24 mouse cellular contexts compared by ENCODE assay signal in the genomic region with DNA sequence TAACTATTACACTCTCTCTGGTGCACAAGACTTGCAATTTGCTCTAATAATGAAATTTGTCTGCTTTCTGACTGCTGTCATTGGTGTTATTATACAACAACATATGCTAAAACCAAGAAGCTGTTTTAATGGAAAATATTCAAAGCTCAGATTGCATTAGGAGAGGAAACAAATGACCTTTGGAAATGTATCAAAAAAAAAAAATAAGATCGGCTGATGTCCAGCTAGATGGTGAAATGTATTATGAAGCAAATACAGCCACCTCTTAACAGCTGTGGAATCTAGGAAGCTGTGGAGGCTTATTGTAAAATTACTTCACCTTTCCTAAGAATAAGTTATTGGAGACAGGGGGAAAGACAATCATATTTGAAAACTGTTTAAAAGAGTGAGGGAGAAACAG. TPM values are rescaled to one million over a fixed set of nuclear protein-coding genes. Genes with fewer than 3 reads are reported as not detected.
DNase-seq lines count a peak whose midpoint lies in the region; ATAC-seq and TF ChIP-seq lines count a peak whose summit lies in the region.
"Had no signal": no experiment of that assay in that cellular context is flagged by ENCODE, and none has a peak within 500 bp of the region (broad histone marks: within the 10 kb centered on the region; RNA-seq: fewer than 3 reads in every experiment).

No protein-coding gene starts in this region.

- peaks cover 2% of the 10 kb centered on the region; the same call in 1 of the 2 replicates for H3K4me1 ChIP-seq in liver, adult 2 months (ENCODE audit: control insufficient read depth, insufficient read depth, low read length)
- H3K4me1 ChIP-seq in liver, postnatal 0 days (ENCODE audit: insufficient read depth) = peaks cover 3% of the 10 kb centered on the region; the same call in 1 of the 2 replicates
- peaks cover 5% of the 10 kb centered on the region for H3K4me1 ChIP-seq in lung, adult 2 months (ENCODE audit: control insufficient read depth, insufficient read depth, low read length)
- H3K4me1 ChIP-seq: embryonic facial prominence, embryonic 15.5 days had no signal

- H3K79me2 ChIP-seq in liver, adult 2 months (ENCODE audit: control insufficient read depth, insufficient read depth, low read length) = no peaks in the 10 kb centered on the region

- peak; percentile 73 for DNase-seq in liver, adult 2 months (ENCODE audit: extremely low read depth, low read depth, low spot score)
- DNase-seq in liver, postnatal 0 days = no peak
- DNase-seq in lung, postnatal 10 days = peak; percentile 24
- DNase-seq in lung, adult 2 months = no peak
- DNase-seq in fat pad, adult 2 months (ENCODE audit: extremely low read depth, low read depth, low spot score) = peak; percentile 28
- DNase-seq in heart, postnatal 4 days = no peak
- DNase-seq: adrenal gland, adult 8-10 months; adrenal gland, postnatal 14 days; adrenal gland, postnatal 36 days; B cell, adult 2 months; cerebellum, adult 11-12 months; cerebellum, adult 2 months; cerebellum, adult 9-10 months; cerebellum, postnatal 10 days; cerebellum, postnatal 25 days; forebrain, postnatal 0 days had no signal

- H3K36me3 ChIP-seq in liver, adult 2 months (ENCODE audit: control insufficient read depth, insufficient read depth, low read length) = peaks cover 2% of the 10 kb centered on the region; the same call in 1 of the 2 replicates
- no peaks in the 10 kb centered on the region for H3K36me3 ChIP-seq in liver, postnatal 0 days (replicated peaks; ENCODE audit: insufficient read depth, low read length)
- H3K36me3 ChIP-seq: embryonic facial prominence, embryonic 13.5 days; embryonic facial prominence, embryonic 15.5 days; forebrain, embryonic 15.5 days had no signal

- no peak for TF ChIP-seq CTCF in liver, adult 2 months (IDR thresholded peaks at IDR 0.05; ENCODE audit: low read depth, low read length)
- no peak for TF ChIP-seq CTCF in liver, postnatal 0 days (IDR thresholded peaks at IDR 0.05; ENCODE audit: low read depth)
- TF ChIP-seq CTCF in lung, adult 2 months (IDR thresholded peaks at IDR 0.05; ENCODE audit: insufficient read depth, low read length) = no peak

- H3K9ac ChIP-seq in liver, adult 2 months (ENCODE audit: low read depth, low read length) = no peak overlapping the region
- H3K9ac ChIP-seq in liver, postnatal 0 days (replicated peaks) = no peak overlapping the region
- H3K9ac ChIP-seq: embryonic facial prominence, embryonic 13.5 days; embryonic facial prominence, embryonic 15.5 days; forebrain, embryonic 13.5 days; forebrain, embryonic 15.5 days; forebrain, postnatal 0 days had no signal

- H3K4me3 ChIP-seq in liver, adult 2 months (ENCODE audit: insufficient read depth, low read depth, low read length) = no peak overlapping the region
- H3K4me3 ChIP-seq in liver, postnatal 0 days (ENCODE audit: low read depth, low read length) = no peak overlapping the region
- H3K4me3 ChIP-seq in lung, adult 2 months (replicated peaks; ENCODE audit: extremely low read depth, low read depth, low read length) = no peak overlapping the region
- H3K4me3 ChIP-seq: embryonic facial prominence, embryonic 13.5 days; embryonic facial prominence, embryonic 15.5 days; erythroblast, embryonic 14.5 days; forebrain, embryonic 13.5 days; forebrain, embryonic 15.5 days had no signal

- 23% methylated on average over 1 of the region's 1 CpGs for WGBS in liver, adult 2 months
- 73% methylated on average over 1 of the region's 1 CpGs for WGBS in liver, postnatal 0 days (ENCODE audit: insufficient replicate concordance)
- 57% methylated on average over 1 of the region's 1 CpGs for WGBS in lung, adult 2 months

- no peak overlapping the region for H3K27ac ChIP-seq in liver, adult 2 months (replicated peaks; ENCODE audit: insufficient read depth, low read depth, low read length)
- H3K27ac ChIP-seq in liver, postnatal 0 days (ENCODE audit: low read depth) = no peak overlapping the region
- H3K27ac ChIP-seq: embryonic facial prominence, embryonic 13.5 days; embryonic facial prominence, embryonic 15.5 days; forebrain, embryonic 13.5 days; forebrain, embryonic 15.5 days had no signal

- H3K27me3 ChIP-seq in liver, adult 2 months (ENCODE audit: control insufficient read depth, insufficient read depth, low read length) = no peaks in the 10 kb centered on the region
- no peaks in the 10 kb centered on the region for H3K27me3 ChIP-seq in liver, postnatal 0 days (ENCODE audit: insufficient read depth, low read length)
- H3K27me3 ChIP-seq: CH12.LX; embryonic facial prominence, embryonic 13.5 days; embryonic facial prominence, embryonic 15.5 days; forebrain, embryonic 13.5 days; forebrain, embryonic 15.5 days had no signal

- no peak for TF ChIP-seq POLR2A in liver, adult 2 months (IDR thresholded peaks at IDR 0.05; ENCODE audit: extremely low read depth, insufficient read depth, low read length)
- no peak for TF ChIP-seq POLR2A in lung, adult 2 months (IDR thresholded peaks at IDR 0.05; ENCODE audit: borderline replicate concordance, extremely low read depth, low read depth, low read length)

- no peak overlapping the region for H3K4me2 ChIP-seq in liver, postnatal 0 days (ENCODE audit: low read depth, low read length)
- H3K4me2 ChIP-seq: embryonic facial prominence, embryonic 13.5 days; embryonic facial prominence, embryonic 15.5 days; forebrain, embryonic 13.5 days; forebrain, embryonic 15.5 days had no signal

- no peak for TF ChIP-seq EP300 in liver, postnatal 0 days (IDR thresholded peaks at IDR 0.05; ENCODE audit: low read depth)

- no peaks in the 10 kb centered on the region for H3K9me3 ChIP-seq in liver, postnatal 0 days (ENCODE audit: low read length)
- H3K9me3 ChIP-seq: embryonic facial prominence, embryonic 13.5 days; embryonic facial prominence, embryonic 15.5 days; forebrain, embryonic 13.5 days; forebrain, embryonic 15.5 days; G1E had no signal

- ATAC-seq in liver, postnatal 0 days = no peak
- ATAC-seq: CD4-positive, CD25-positive, alpha-beta regulatory T cell, adult 4 months; forebrain, embryonic 13.5 days; forebrain, embryonic 15.5 days; forebrain, postnatal 0 days had no signal

RNA-seq across cellular contexts. Expression of a gene that starts 3.6 kb away (rescaled TPM):
- total RNA-seq in liver, adult 2 months (2014; rRNA removed) = 7.7 and 9.3 TPM in 2 replicates
- polyA plus RNA-seq in liver, adult 2 months (2012; rRNA removed) = 3.4 and 3.8 TPM in 2 replicates
- polyA plus RNA-seq in liver, postnatal 0 days (2015; fragmentation: Nextera tagmentation; extraction: Ambion mirVana) = 15.3 and 16.2 TPM in 2 replicates
- 3.3 and 4.4 TPM in 2 replicates for polyA plus RNA-seq in lung, adult 2 months (2012; rRNA removed)
- 10 to 100 TPM in 1 of 2 experiments, 1 to 10 TPM in 1; 8.7 to 11.4 TPM for total RNA-seq in heart, postnatal 4 days (2021)

Comparison
In these comparisons a context has a peak if more than half of its experiments do, and no peak if none do; other contexts are left out.
1. DNase-seq: peak in liver, adult 2 months (single experiment), lung, postnatal 10 days (single experiment) and fat pad, adult 2 months (single experiment); none in liver, postnatal 0 days (single experiment), lung, adult 2 months (single experiment) and heart, postnatal 4 days (single experiment).